8 mouse cellular contexts compared by ENCODE assay signal in the genomic region with DNA sequence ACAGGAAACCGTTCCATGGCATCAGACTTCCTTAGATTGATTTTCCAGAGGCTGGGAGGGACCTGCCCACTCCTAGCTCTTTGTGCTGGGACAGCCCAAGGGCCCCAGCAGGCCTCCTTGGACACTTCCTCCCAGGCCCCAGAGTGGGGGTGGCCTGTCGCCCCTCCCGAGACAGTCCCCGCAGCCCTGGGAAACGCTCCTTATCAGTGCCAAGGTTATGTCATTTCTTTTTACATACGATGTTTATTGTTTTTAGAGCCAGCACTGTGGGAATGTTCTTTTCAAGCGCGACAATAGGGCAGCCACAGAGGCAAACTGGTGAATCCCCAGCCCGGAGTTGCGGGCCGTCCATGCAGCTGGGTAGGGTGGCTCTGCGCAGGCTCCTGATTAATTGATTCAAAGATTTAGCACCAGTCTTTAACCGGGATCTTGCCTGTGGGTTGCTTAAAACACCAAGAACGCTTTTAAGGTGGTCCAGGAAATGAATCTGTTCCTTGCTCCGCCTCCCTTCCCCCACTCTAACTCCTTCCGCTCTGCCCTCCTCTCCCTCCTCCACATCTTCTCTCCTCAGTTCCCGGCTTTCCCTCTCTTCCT.
A peak's percentile ranks its signal among the peaks of the same experiment; 100 is the strongest.
DNase-seq lines count a peak whose midpoint lies in the region; ATAC-seq and TF ChIP-seq lines count a peak whose summit lies in the region.

No protein-coding gene starts in this region.

- no peak for TF ChIP-seq CTCF in liver, postnatal 0 days (IDR thresholded peaks at IDR 0.05; ENCODE audit: low read depth)

- no peak for DNase-seq in frontal cortex, postnatal 25 days (ENCODE audit: low spot score in 2 of 2)
- DNase-seq in liver, postnatal 0 days: peak; percentile 36

- peak; percentile 34; the same call in 1 of the 2 replicates for TF ChIP-seq EP300 in liver, postnatal 0 days (IDR thresholded peaks at IDR 0.05; ENCODE audit: low read depth)

- no peaks in the 10 kb centered on the region for H3K27me3 ChIP-seq in embryonic facial prominence, embryonic 15.5 days
- H3K27me3 ChIP-seq in heart, embryonic 14.5 days (ENCODE audit: control insufficient read depth, insufficient read depth, low read length): no peaks in the 10 kb centered on the region
- no peaks in the 10 kb centered on the region for H3K27me3 ChIP-seq in kidney, embryonic 15.5 days
- H3K27me3 ChIP-seq in liver, postnatal 0 days (ENCODE audit: insufficient read depth, low read length): no peaks in the 10 kb centered on the region
- no peaks in the 10 kb centered on the region for H3K27me3 ChIP-seq in neural tube, embryonic 15.5 days (replicated peaks)

- 4% methylated on average over 17 of the region's 17 CpGs for WGBS in embryonic facial prominence, embryonic 15.5 days
- WGBS in heart, embryonic 14.5 days: 6% methylated on average over 17 of the region's 17 CpGs
- WGBS in kidney, embryonic 15.5 days: 1% methylated on average over 17 of the region's 17 CpGs
- 7% methylated on average over 17 of the region's 17 CpGs for WGBS in liver, postnatal 0 days (ENCODE audit: insufficient replicate concordance)
- WGBS in neural tube, embryonic 15.5 days: under 1% methylated on average over 17 of the region's 17 CpGs

- ATAC-seq in frontal cortex, adult (ENCODE audit: low TSS enrichment): peak; percentile 45
- peak; percentile 74 for ATAC-seq in embryonic facial prominence, embryonic 15.5 days (ENCODE audit: insufficient number of reproducible peaks, low FRiP score, low TSS enrichment, low read depth)
- peak; percentile 89 for ATAC-seq in heart, embryonic 14.5 days (ENCODE audit: insufficient number of reproducible peaks, insufficient read depth, low FRiP score, low read depth)
- ATAC-seq in kidney, embryonic 15.5 days (replicated peaks; ENCODE audit: low FRiP score): peak; percentile 84
- ATAC-seq in liver, postnatal 0 days: peak; percentile 77
- peak; percentile 83 for ATAC-seq in neural tube, embryonic 15.5 days (ENCODE audit: low FRiP score)
- no peak for ATAC-seq in erythroid progenitor cell, adult 5-6 weeks (replicated peaks; ENCODE audit: low FRiP score, poor library complexity, severe bottlenecking)

- H3K9me3 ChIP-seq in embryonic facial prominence, embryonic 15.5 days (replicated peaks): no peaks in the 10 kb centered on the region
- no peaks in the 10 kb centered on the region for H3K9me3 ChIP-seq in heart, embryonic 14.5 days (ENCODE audit: control insufficient read depth, low read length)
- no peaks in the 10 kb centered on the region for H3K9me3 ChIP-seq in kidney, embryonic 15.5 days (replicated peaks)
- no peaks in the 10 kb centered on the region for H3K9me3 ChIP-seq in liver, postnatal 0 days (ENCODE audit: low read length)
- no peaks in the 10 kb centered on the region for H3K9me3 ChIP-seq in neural tube, embryonic 15.5 days (replicated peaks)

- peak overlapping the region; percentile 57 for H3K4me2 ChIP-seq in embryonic facial prominence, embryonic 15.5 days (replicated peaks)
- H3K4me2 ChIP-seq in heart, embryonic 14.5 days (ENCODE audit: low read length): peak overlapping the region; percentile 60
- peak overlapping the region; percentile 61 for H3K4me2 ChIP-seq in kidney, embryonic 15.5 days
- peak overlapping the region; percentile 42 for H3K4me2 ChIP-seq in liver, postnatal 0 days (ENCODE audit: low read depth, low read length)
- H3K4me2 ChIP-seq in neural tube, embryonic 15.5 days: peak overlapping the region; percentile 64

- H3K9ac ChIP-seq in embryonic facial prominence, embryonic 15.5 days: peak overlapping the region; percentile 1; the same call in 1 of the 2 replicates
- peak overlapping the region; percentile 38 for H3K9ac ChIP-seq in heart, embryonic 14.5 days (ENCODE audit: low read length)
- peak overlapping the region; percentile 15; the same call in 1 of the 2 replicates for H3K9ac ChIP-seq in kidney, embryonic 15.5 days
- no peak overlapping the region for H3K9ac ChIP-seq in liver, postnatal 0 days (replicated peaks)
- peak overlapping the region; percentile 39; the same call in 1 of the 2 replicates for H3K9ac ChIP-seq in neural tube, embryonic 15.5 days (replicated peaks)

- peak overlapping the region; percentile 6 for H3K27ac ChIP-seq in embryonic facial prominence, embryonic 15.5 days (replicated peaks)
- H3K27ac ChIP-seq in heart, embryonic 14.5 days (replicated peaks in 1 of 2; ENCODE audit: control insufficient read depth in 1 of 2, insufficient read depth in 1 of 2, low read depth in 2 of 2, low read length in 2 of 2): peak overlapping the region; percentile 17 to 66
- H3K27ac ChIP-seq in kidney, embryonic 15.5 days: peak overlapping the region; percentile 82
- H3K27ac ChIP-seq in liver, postnatal 0 days (ENCODE audit: low read depth): no peak overlapping the region
- H3K27ac ChIP-seq in neural tube, embryonic 15.5 days (replicated peaks): peak overlapping the region; percentile 56

- peak overlapping the region; percentile 32 for H3K4me3 ChIP-seq in embryonic facial prominence, embryonic 15.5 days (replicated peaks)
- H3K4me3 ChIP-seq in heart, embryonic 14.5 days (ENCODE audit: control insufficient read depth in 1 of 2, insufficient read depth in 1 of 2, low read depth in 1 of 2, low read length in 2 of 2): peak overlapping the region; percentile 1 to 19; a peak in 3 of 4 replicates
- H3K4me3 ChIP-seq in kidney, embryonic 15.5 days (replicated peaks): peak overlapping the region; percentile 33
- H3K4me3 ChIP-seq in liver, postnatal 0 days (ENCODE audit: low read depth, low read length): 0 out of 2 replicates have a peak overlapping the region, but pooled peaks have one; percentile 4
- peak overlapping the region; percentile 37 for H3K4me3 ChIP-seq in neural tube, embryonic 15.5 days (replicated peaks)

- H3K36me3 ChIP-seq in embryonic facial prominence, embryonic 15.5 days: no peaks in the 10 kb centered on the region
- no peaks in the 10 kb centered on the region for H3K36me3 ChIP-seq in heart, embryonic 14.5 days (ENCODE audit: control insufficient read depth, insufficient read depth, low read length)
- no peaks in the 10 kb centered on the region for H3K36me3 ChIP-seq in kidney, embryonic 15.5 days
- H3K36me3 ChIP-seq in liver, postnatal 0 days (replicated peaks; ENCODE audit: insufficient read depth, low read length): no peaks in the 10 kb centered on the region
- H3K36me3 ChIP-seq in neural tube, embryonic 15.5 days: no peaks in the 10 kb centered on the region

- peaks cover 36% of the 10 kb centered on the region for H3K4me1 ChIP-seq in embryonic facial prominence, embryonic 15.5 days
- H3K4me1 ChIP-seq in heart, embryonic 14.5 days (ENCODE audit: control insufficient read depth in 2 of 2, insufficient read depth in 2 of 2, low read length in 2 of 2): peaks cover 23 to 36% of the 10 kb centered on the region in 2 experiments
- H3K4me1 ChIP-seq in kidney, embryonic 15.5 days: peaks cover 65% of the 10 kb centered on the region
- peaks cover 2% of the 10 kb centered on the region; the same call in 1 of the 2 replicates for H3K4me1 ChIP-seq in liver, postnatal 0 days (ENCODE audit: insufficient read depth)
- peaks cover 36% of the 10 kb centered on the region for H3K4me1 ChIP-seq in neural tube, embryonic 15.5 days
